Mouse (Mus musculus) hindbrain, embryonic 10.5 days (tissue): ENCODE data around the gene Adora2a. TPM values are rescaled to one million over a fixed set of nuclear protein-coding genes. Genes with fewer than 3 reads are reported as not detected.
A peak's percentile ranks its signal among the peaks of the same experiment; 100 is the strongest.
"Not testable (repeated sequence)": the region's sequence is repeated elsewhere in the genome, so short reads cannot be mapped to it uniquely, and the experiment has no call there.

Experiments
- DNase-seq: peaks from one replicate; pipeline ENCODE4 v3.0.0-alpha.2; 2017; ENCODE audit warnings: low spot score
- H3K27ac ChIP-seq: fragments of 300-500 bp; sonication (generic); 2 replicates; pipeline ENCODE4 v1.5.1; 2016; ENCODE audit warnings: mild to moderate bottlenecking, moderate library complexity
- H3K27me3 ChIP-seq: fragments of 300-500 bp; sonication (generic); 2 replicates; pipeline ENCODE4 v1.6.1; 2016; ENCODE audit warnings: mild to moderate bottlenecking; ENCODE audit not compliant: poor library complexity, insufficient read depth, severe bottlenecking
- H3K36me3 ChIP-seq: fragments of 300-500 bp; sonication (generic); 2 replicates; pipeline ENCODE4 v1.6.1; 2016; ENCODE audit warnings: mild to moderate bottlenecking, moderate library complexity
- H3K4me1 ChIP-seq: fragments of 300-500 bp; sonication (generic); replicated peaks from 2 replicates; pipeline ENCODE4 v1.6.1; 2016; ENCODE audit warnings: mild to moderate bottlenecking
- H3K4me3 ChIP-seq: fragments of 300-500 bp; sonication (generic); 2 replicates; pipeline ENCODE4 v1.5.1; 2016; ENCODE audit warnings: mild to moderate bottlenecking, moderate library complexity
- H3K9me3 ChIP-seq: fragments of 300-500 bp; sonication (generic); 2 replicates; pipeline ENCODE4 v1.6.1; 2016; ENCODE audit warnings: mild to moderate bottlenecking, moderate library complexity
- WGBS: fragments of 180-500 bp; shearing (Covaris S2); methylation state at CpG from one replicate; pipeline ENCODE4 v1.1.7; 2016; 5-methylcytosine and 5-hydroxymethylcytosine counted together
- polyA plus RNA-seq: library from polyadenylated mRNA; unstranded; fragments of >200 nt; fragmentation: Nextera tagmentation; extraction: Ambion mirVana; gene quantifications from 2 replicates; pipeline ENCODE4 v1.2.1, GENCODE M21; 2016

Gene Adora2a
- 2.2 and 2.4 TPM in 2 replicates for polyA plus RNA-seq

DNA sequence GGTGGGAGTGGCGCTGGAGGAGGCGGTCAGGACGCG is at the start of gene Adora2a:
Adora2a (plus strand) TSS at position 6 of the 36 bp plus-strand sequence.
- H3K4me3 ChIP-seq, result peak within 1 kb of the TSS; percentile 56
- H3K4me1 ChIP-seq, result peaks cover 35% of the 10 kb centered on the region
- H3K9me3 ChIP-seq, result no peaks in the 10 kb centered on the region
- 3% methylated on average over 4 of the region's 4 CpGs for WGBS
- DNase-seq, result no peak
- H3K27me3 ChIP-seq, result peaks cover 53% of the 10 kb centered on the region
- H3K27ac ChIP-seq, result peak within 1 kb of the TSS; percentile 74
- peaks cover 17% of the 10 kb centered on the region for H3K36me3 ChIP-seq

DNA sequence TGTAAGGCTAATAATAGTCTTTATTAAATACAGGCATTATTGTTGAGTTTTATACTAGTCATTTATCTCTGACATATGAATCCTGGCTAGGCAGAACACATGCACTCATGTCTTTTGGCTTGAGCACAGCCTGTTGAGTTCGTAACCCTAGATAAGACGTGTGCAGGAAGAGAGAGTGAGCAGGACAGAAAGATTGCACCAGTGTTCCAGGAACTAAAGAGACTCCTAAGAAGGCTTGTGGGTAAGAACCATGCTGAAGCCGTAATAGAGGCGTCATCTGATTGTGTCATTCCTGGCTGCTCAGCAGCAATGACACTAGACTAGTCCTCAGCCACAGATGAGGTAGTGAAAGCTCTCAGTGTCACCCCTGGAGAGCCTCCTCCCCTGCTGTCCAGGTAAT is 43.7 kb upstream of the Adora2a start:
- 92% methylated on average over 4 of the region's 4 CpGs for WGBS
- no peaks in the 10 kb centered on the region for H3K9me3 ChIP-seq
- no peaks in the 10 kb centered on the region for H3K4me1 ChIP-seq
- no peak overlapping the region for H3K27ac ChIP-seq
- peaks cover 86% of the 10 kb centered on the region for H3K36me3 ChIP-seq
- DNase-seq, result no peak
- no peaks in the 10 kb centered on the region for H3K27me3 ChIP-seq
- no peak overlapping the region for H3K4me3 ChIP-seq

DNA sequence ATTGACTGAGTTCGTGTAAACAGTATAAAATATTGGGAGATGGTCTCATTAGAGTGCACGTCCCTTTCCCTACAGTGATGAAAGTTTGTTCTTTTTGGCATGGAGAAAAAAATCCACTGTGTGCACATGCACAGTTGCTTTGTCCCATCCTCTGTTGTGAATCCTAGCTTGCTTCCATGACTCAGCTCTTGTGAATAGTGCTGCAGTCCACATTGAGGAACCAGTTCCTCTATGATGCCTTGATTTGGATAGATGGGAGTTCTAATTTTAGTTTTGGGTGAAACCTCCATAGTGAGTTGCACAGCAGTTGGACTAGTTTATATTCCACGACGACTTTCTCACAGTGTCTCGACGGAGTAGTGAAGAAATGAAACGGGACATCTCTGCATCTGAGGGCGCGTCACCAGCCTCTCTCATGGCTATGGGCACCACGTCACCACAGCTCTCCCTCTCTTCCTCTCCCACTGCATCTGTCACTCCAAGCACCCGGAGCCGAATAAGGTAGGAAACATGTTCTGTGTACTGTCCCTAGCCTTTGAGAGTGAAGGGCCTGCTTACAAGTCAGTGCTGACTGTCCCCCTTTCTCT is 40.2 kb upstream of the Adora2a start:
- H3K4me3 ChIP-seq, result no peak overlapping the region
- DNase-seq, result no peak
- peaks cover 80% of the 10 kb centered on the region for H3K36me3 ChIP-seq
- H3K27ac ChIP-seq, result no peak overlapping the region
- no peaks in the 10 kb centered on the region for H3K9me3 ChIP-seq
- 95% methylated on average over 12 of the region's 12 CpGs for WGBS
- H3K27me3 ChIP-seq, result no peaks in the 10 kb centered on the region
- H3K4me1 ChIP-seq, result no peaks in the 10 kb centered on the region

DNA sequence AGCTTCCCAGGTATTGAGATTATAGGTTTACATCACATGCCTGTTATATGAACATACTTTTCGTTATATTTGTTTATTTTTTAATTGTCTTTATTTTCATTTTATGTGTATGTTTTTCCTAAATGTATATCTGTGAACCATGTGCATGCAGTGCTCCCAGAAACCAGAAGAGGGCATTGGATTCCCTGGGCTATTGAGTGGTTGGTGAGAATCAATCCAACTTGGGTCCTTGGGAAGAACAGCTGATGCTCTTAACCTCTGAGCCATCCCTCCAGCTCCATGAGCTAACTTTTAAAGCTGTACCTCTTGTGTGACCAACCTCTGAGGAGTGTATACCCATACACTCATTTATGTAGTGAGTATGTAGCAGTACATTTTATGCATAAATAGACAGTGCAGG is 39.2 kb upstream of the Adora2a start:
- Histone ChIP-seq H3K4me3 (no peak overlapping the region), H3K27me3 (no peaks in the 10 kb centered on the region), H3K4me1 (no peaks in the 10 kb centered on the region), H3K36me3 (peaks cover 76% of the 10 kb centered on the region), H3K9me3 (no peaks in the 10 kb centered on the region), H3K27ac (no peak overlapping the region)
- no peak for DNase-seq
- WGBS, result 68% methylated on average over 1 of the region's 1 CpGs

DNA sequence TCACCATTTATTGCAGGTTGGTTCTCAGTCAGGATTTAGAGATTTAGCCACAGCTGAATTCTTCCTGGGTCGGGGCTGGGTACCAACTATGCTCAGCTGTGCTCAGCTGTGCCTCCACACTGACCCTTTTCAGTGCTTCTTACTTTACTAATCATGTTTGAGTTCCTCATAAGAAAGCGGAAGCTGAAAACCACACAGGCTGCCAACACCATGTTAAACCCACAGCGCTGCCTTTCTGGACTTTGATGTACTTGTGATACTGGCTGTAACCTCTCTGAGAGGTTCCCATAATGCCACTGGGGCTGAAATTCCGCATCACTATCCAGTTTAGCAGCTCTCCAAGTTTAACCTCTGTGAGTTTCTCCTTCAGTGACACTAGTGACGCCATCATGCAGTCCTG is 34.0 kb upstream of the Adora2a start:
- Histone ChIP-seq H3K9me3 (no peaks in the 10 kb centered on the region), H3K4me1 (no peaks in the 10 kb centered on the region), H3K27me3 (no peaks in the 10 kb centered on the region), H3K36me3 (peaks cover 59% of the 10 kb centered on the region), H3K27ac (no peak overlapping the region), H3K4me3 (no peak overlapping the region)
- no peak for DNase-seq
- 94% methylated on average over 5 of the region's 5 CpGs for WGBS

GRCm38 (mm10) chr10:75283821-75284220 is 32.9 kb upstream of the Adora2a start:
- peaks cover 61% of the 10 kb centered on the region for H3K36me3 ChIP-seq
- H3K27ac ChIP-seq, result no peak overlapping the region
- 89% methylated on average over 3 of the region's 3 CpGs for WGBS
- no peaks in the 10 kb centered on the region for H3K4me1 ChIP-seq
- H3K4me3 ChIP-seq, result no peak overlapping the region
- H3K9me3 ChIP-seq, result no peaks in the 10 kb centered on the region
- no peaks in the 10 kb centered on the region for H3K27me3 ChIP-seq
- DNase-seq, result no peak

DNA sequence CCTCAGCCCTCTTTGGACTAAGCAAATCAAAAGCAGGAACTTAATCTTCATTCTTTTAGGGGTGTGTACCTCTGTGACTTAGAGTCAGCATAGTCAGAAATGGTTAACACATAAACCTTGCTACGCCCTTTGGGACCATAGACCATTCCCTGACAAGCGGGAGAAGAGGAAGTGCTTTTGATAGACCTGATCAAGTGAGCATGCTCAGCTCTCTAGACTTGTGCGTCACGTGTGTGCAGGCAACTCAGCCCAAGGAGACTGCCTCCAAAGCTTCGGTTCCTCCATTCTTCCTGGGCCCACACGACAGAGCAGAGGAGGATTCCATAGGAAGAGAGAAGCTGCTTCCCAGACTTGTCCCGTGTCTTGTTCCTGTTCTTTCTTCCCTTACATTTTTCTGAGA is 28.1 kb upstream of the Adora2a start:
- 84% methylated on average over 7 of the region's 7 CpGs for WGBS
- peaks cover 31% of the 10 kb centered on the region for H3K36me3 ChIP-seq

DNA sequence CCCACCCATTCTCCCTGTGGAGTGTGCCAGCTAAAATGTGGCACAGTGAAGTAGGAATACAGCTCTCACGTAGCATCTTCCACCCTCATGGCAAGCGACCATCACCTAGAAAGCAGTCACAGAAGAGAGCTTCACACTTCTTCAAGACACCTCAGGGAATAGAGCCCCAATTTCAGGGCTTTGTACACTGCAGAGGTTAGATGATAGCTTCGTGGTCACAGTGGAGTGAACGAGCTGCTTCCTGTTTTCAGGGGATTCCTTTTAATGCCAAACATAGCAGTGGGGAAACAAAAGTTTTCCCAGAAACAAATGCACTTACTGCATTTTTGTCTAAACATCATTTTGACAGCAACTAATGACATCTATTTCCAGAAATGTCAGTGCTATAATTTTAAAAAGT is 27.3 kb upstream of the Adora2a start:
- Histone ChIP-seq H3K27me3 (no peaks in the 10 kb centered on the region), H3K4me3 (no peak overlapping the region), H3K4me1 (no peaks in the 10 kb centered on the region), H3K27ac (no peak overlapping the region), H3K36me3 (peaks cover 23% of the 10 kb centered on the region), H3K9me3 (no peaks in the 10 kb centered on the region)
- DNase-seq, result no peak
- WGBS, result 82% methylated on average over 4 of the region's 4 CpGs

More for the DNA sequence above, 28.1 kb upstream of the Adora2a start:
- H3K27me3 ChIP-seq, result no peaks in the 10 kb centered on the region
- H3K9me3 ChIP-seq, result no peaks in the 10 kb centered on the region
- no peak overlapping the region for H3K4me3 ChIP-seq
- no peak overlapping the region for H3K27ac ChIP-seq
- H3K4me1 ChIP-seq, result no peaks in the 10 kb centered on the region
- no peak for DNase-seq

DNA sequence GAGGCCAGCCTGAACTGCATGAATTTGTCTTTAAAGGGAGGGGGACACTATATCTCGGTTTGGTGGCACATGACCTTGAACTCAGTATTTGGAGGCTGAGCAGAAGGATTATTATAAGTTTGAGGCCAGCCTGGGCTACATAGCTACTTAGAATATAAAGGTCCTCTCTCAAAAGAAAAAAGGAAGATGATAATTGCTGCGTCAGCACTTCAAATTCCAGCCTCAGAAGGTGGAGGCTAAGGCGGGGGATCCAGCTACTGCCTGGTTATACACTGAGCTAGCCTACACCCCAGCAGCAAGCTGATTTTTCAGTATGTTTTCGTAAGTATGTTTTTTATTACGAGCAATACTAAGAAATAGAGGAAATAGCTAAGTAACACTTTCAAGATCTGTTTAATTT is 26.0 kb upstream of the Adora2a start:
- Histone ChIP-seq H3K9me3 (no peaks in the 10 kb centered on the region), H3K27me3 (no peaks in the 10 kb centered on the region), H3K4me3 (no peak overlapping the region), H3K36me3 (peaks cover 17% of the 10 kb centered on the region), H3K4me1 (peaks cover 6% of the 10 kb centered on the region; the same call in 1 of the 2 replicates), H3K27ac (no peak overlapping the region)
- WGBS, result 89% methylated on average over 5 of the region's 5 CpGs
- DNase-seq, result no peak

GRCm38 (mm10) chr10:75291338-75291737 is 25.3 kb upstream of the Adora2a start:
- no peaks in the 10 kb centered on the region for H3K27me3 ChIP-seq
- H3K27ac ChIP-seq, result no peak overlapping the region
- no peak overlapping the region for H3K4me3 ChIP-seq
- peaks cover 22% of the 10 kb centered on the region for H3K36me3 ChIP-seq
- peaks cover 6% of the 10 kb centered on the region; the same call in 1 of the 2 replicates for H3K4me1 ChIP-seq
- DNase-seq, result no peak
- 91% methylated on average over 1 of the region's 1 CpGs for WGBS
- H3K9me3 ChIP-seq, result no peaks in the 10 kb centered on the region

- not testable (repeated sequence) for H3K4me1 ChIP-seq, H3K27me3 ChIP-seq, DNase-seq, H3K27ac ChIP-seq, H3K4me3 ChIP-seq, H3K9me3 ChIP-seq
- 91% methylated on average over 8 of the region's 8 CpGs for WGBS
- H3K36me3 ChIP-seq, result peaks cover 26% of the 10 kb centered on the region
Measured at GRCm38 (mm10) chr10:75292206-75292605, 24.5 kb upstream of the Adora2a start.

GRCm38 (mm10) chr10:75293288-75293687 is 23.4 kb upstream of the Adora2a start:
- Histone ChIP-seq H3K4me1 (peaks cover 6% of the 10 kb centered on the region; the same call in 1 of the 2 replicates), H3K36me3 (peaks cover 33% of the 10 kb centered on the region), H3K27me3 (no peaks in the 10 kb centered on the region), H3K27ac (no peak overlapping the region), H3K9me3 (no peaks in the 10 kb centered on the region), H3K4me3 (no peak overlapping the region)
- no peak for DNase-seq
- 84% methylated on average over 3 of the region's 3 CpGs for WGBS

DNA sequence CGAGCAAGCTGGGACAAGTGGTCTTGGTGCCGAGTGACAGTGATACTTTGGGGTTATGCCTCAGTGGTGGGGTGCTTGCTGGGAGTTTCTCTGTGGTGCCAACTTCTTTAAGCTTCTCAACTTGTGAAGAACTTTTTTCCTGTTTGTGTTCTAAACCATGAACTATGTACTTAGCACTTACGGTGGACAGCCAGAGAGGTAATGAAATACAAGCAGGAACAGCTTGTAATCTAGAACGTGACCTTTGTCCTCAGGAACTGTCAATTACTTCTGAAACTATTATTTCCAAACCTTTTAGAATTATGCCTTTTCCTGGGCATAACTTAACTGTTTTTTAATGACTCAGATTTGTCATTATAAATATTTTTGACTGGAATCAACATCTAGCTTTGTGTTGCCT is 22.3 kb upstream of the Adora2a start:
- WGBS, result 74% methylated on average over 4 of the region's 4 CpGs
- DNase-seq, result no peak
- no peaks in the 10 kb centered on the region for H3K27me3 ChIP-seq
- H3K27ac ChIP-seq, result no peak overlapping the region
- peaks cover 32% of the 10 kb centered on the region for H3K36me3 ChIP-seq
- peaks cover 6% of the 10 kb centered on the region; the same call in 1 of the 2 replicates for H3K4me1 ChIP-seq
- no peaks in the 10 kb centered on the region for H3K9me3 ChIP-seq
- H3K4me3 ChIP-seq, result no peak overlapping the region

- 82% methylated on average over 4 of the region's 4 CpGs for WGBS
- DNase-seq, result no peak
- Histone ChIP-seq H3K36me3 (peaks cover 33% of the 10 kb centered on the region), H3K9me3 (no peaks in the 10 kb centered on the region), H3K4me1 (peaks cover 6% of the 10 kb centered on the region; the same call in 1 of the 2 replicates), H3K27me3 (no peaks in the 10 kb centered on the region), H3K4me3 (no peak overlapping the region), H3K27ac (no peak overlapping the region)
Measured at GRCm38 (mm10) chr10:75294926-75295325, 21.8 kb upstream of the Adora2a start.
